Mouse (Mus musculus): ENCODE measurements around the gene Aanat. TPM values are rescaled to one million over a fixed set of nuclear protein-coding genes. Genes with fewer than 3 reads are reported as not detected.

The Aanat gene
- polyA plus RNA-seq, 1 experiment from 2014 or later, result not detected

GRCm38 (mm10) chr11:116554171-116554878, 31.9 kb upstream of the Aanat start:
- Histone ChIP-seq H3K4me2 (replicated peaks; ENCODE audit: low read depth) (no peak overlapping the region), H3K9me3 (ENCODE audit: control insufficient read depth, low read length) (no peaks in the 10 kb centered on the region), H3K27ac (replicated peaks) (no peak overlapping the region), H3K4me1 (replicated peaks; ENCODE audit: control insufficient read depth, insufficient read depth) (0 out of 2 replicates have a peak, but pooled peaks cover 4% of the 10 kb centered on the region), H3K36me3 (ENCODE audit: control insufficient read depth, insufficient read depth, low read length) (no peaks in the 10 kb centered on the region), H3K9ac (ENCODE audit: low read length) (no peak overlapping the region), H3K4me3 (ENCODE audit: low read depth, low read length) (no peak overlapping the region), H3K27me3 (ENCODE audit: control insufficient read depth, insufficient read depth, low read length) (no peaks in the 10 kb centered on the region)
- WGBS, result 38% methylated on average over 12 of the region's 12 CpGs
- TF ChIP-seq EP300 (optimal IDR thresholded peaks at IDR 0.05) (no peak), CTCF (IDR thresholded peaks at IDR 0.05; ENCODE audit: low read depth) (peak; percentile 86)
- no peak for DNase-seq (ENCODE audit: low spot score)
- no peak for ATAC-seq (ENCODE audit: low FRiP score, low TSS enrichment)

- Histone ChIP-seq H3K4me3 (ENCODE audit: low read depth, low read length) (no peak overlapping the region), H3K36me3 (ENCODE audit: control insufficient read depth, insufficient read depth, low read length) (no peaks in the 10 kb centered on the region), H3K4me1 (replicated peaks; ENCODE audit: control insufficient read depth, insufficient read depth) (0 out of 2 replicates have a peak, but pooled peaks cover 4% of the 10 kb centered on the region), H3K27me3 (ENCODE audit: control insufficient read depth, insufficient read depth, low read length) (no peaks in the 10 kb centered on the region), H3K9ac (ENCODE audit: low read length) (no peak overlapping the region), H3K9me3 (ENCODE audit: control insufficient read depth, low read length) (no peaks in the 10 kb centered on the region), H3K4me2 (replicated peaks; ENCODE audit: low read depth) (no peak overlapping the region), H3K27ac (replicated peaks) (no peak overlapping the region)
- no peak for DNase-seq (ENCODE audit: low spot score)
- TF ChIP-seq EP300 (optimal IDR thresholded peaks at IDR 0.05) (no peak), CTCF (IDR thresholded peaks at IDR 0.05; ENCODE audit: low read depth) (no peak)
- 45% methylated on average over 1 of the region's 1 CpGs for WGBS
- ATAC-seq (ENCODE audit: low FRiP score, low TSS enrichment), result no peak
Observed at GRCm38 (mm10) chr11:116555572-116555971, 30.7 kb upstream of the Aanat start.

DNA sequence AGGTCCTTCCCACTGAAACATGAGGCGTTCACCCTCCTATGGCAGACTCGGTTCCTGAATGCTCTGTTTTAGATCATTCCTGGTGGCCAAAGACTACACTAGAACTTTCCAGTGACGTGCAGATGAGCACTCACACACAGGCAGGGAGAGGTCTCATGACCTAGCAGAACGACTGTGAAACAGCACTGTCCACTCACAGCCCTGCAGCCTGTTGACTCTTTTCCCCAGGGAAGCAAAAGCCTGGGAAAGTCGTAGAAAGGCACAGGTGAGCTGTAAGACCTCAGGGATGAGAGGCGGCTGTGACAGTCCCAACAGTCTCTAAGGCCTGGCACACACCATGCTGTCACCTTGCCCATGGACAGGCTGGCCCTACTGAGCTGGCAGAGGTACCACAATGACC, 29.9 kb upstream of the Aanat start:
- H3K4me3 ChIP-seq (ENCODE audit: low read depth, low read length), result no peak overlapping the region
- H3K9me3 ChIP-seq (ENCODE audit: control insufficient read depth, low read length), result no peaks in the 10 kb centered on the region
- no peak overlapping the region for H3K27ac ChIP-seq (replicated peaks)
- no peak overlapping the region for H3K9ac ChIP-seq (ENCODE audit: low read length)
- H3K4me2 ChIP-seq (replicated peaks; ENCODE audit: low read depth), result no peak overlapping the region
- ATAC-seq (ENCODE audit: low FRiP score, low TSS enrichment) (no peak), DNase-seq (ENCODE audit: low spot score) (no peak)
- no peaks in the 10 kb centered on the region for H3K36me3 ChIP-seq (ENCODE audit: control insufficient read depth, insufficient read depth, low read length)
- TF ChIP-seq CTCF (IDR thresholded peaks at IDR 0.05; ENCODE audit: low read depth) (no peak), EP300 (optimal IDR thresholded peaks at IDR 0.05) (no peak)
- WGBS, result 48% methylated on average over 6 of the region's 6 CpGs
- H3K27me3 ChIP-seq (ENCODE audit: control insufficient read depth, insufficient read depth, low read length), result no peaks in the 10 kb centered on the region
- H3K4me1 ChIP-seq (replicated peaks; ENCODE audit: control insufficient read depth, insufficient read depth), result no peaks in the 10 kb centered on the region

DNA sequence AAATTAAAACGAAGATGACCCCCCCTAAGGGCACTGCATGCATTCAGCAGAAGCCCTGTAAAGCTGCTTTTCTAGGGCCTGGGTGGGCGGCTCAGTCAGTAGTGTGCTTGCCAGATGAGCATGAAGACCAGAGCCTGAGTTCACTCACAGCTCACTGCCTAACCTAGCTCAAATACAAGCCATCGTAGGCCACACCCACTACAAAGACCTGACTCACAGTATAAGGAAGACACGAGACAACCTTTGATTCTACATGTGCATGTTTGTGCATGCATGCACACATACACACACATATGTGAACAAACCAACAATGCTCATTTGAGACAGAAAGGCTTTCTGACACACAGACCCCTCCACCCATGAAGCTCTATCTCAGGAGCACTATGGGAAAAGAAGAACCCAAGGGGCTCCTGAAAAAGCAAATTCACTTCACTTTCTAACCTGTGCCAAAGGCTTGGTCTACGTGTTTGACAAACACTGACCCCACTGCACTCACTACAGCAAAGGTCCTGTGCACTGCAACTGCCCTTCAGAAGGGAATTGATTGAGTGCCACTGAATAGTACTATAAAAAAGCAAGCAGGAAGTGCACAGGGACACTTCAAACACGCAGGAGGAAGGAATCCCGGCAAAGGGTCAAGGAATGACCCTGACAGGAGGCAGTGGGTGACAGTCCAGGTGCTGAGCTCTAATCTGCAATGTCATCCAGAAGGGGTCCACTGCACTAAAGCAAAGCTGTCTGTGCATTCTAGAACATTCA, 20.8 kb upstream of the Aanat start:
- Histone ChIP-seq H3K4me1 (replicated peaks; ENCODE audit: control insufficient read depth, insufficient read depth) (0 out of 2 replicates have a peak, but pooled peaks cover 2% of the 10 kb centered on the region), H3K27me3 (ENCODE audit: control insufficient read depth, insufficient read depth, low read length) (no peaks in the 10 kb centered on the region), H3K36me3 (ENCODE audit: control insufficient read depth, insufficient read depth, low read length) (no peaks in the 10 kb centered on the region), H3K27ac (replicated peaks) (peak overlapping the region; percentile 53; the same call in 1 of the 2 replicates), H3K9ac (ENCODE audit: low read length) (no peak overlapping the region; the same call in 1 of the 2 replicates), H3K9me3 (ENCODE audit: control insufficient read depth, low read length) (no peaks in the 10 kb centered on the region), H3K4me2 (replicated peaks; ENCODE audit: low read depth) (no peak overlapping the region), H3K4me3 (ENCODE audit: low read depth, low read length) (no peak overlapping the region)
- WGBS, result 38% methylated on average over 7 of the region's 7 CpGs
- TF ChIP-seq EP300 (optimal IDR thresholded peaks at IDR 0.05) (no peak), CTCF (IDR thresholded peaks at IDR 0.05; ENCODE audit: low read depth) (no peak)
- DNase-seq (ENCODE audit: low spot score) (no peak), ATAC-seq (ENCODE audit: low FRiP score, low TSS enrichment) (peak; percentile 85)

DNA sequence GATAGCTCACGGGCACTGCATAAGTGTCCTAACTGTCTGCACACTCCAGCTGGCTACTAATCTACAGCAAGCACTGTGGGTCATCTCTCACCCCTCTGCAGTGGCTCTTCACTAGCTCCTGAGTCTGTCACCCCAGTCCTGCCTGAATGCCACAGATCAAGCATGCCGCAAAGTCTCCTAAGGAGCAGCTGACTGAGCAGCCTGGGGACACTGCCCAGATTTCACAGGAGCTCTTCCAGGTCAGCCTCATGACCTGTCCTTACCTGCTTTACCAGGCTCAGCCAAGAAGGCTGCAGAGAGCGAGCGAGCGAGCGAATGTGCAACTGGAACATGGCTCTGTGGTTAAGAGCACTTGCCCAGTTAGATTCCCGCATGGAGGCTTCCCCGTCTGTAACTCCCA, 18.7 kb upstream of the Aanat start:
- Histone ChIP-seq H3K4me3 (ENCODE audit: low read depth, low read length) (no peak overlapping the region), H3K9me3 (ENCODE audit: control insufficient read depth, low read length) (no peaks in the 10 kb centered on the region), H3K36me3 (ENCODE audit: control insufficient read depth, insufficient read depth, low read length) (no peaks in the 10 kb centered on the region), H3K9ac (ENCODE audit: low read length) (no peak overlapping the region), H3K4me1 (replicated peaks; ENCODE audit: control insufficient read depth, insufficient read depth) (peaks cover 2% of the 10 kb centered on the region), H3K27ac (replicated peaks) (no peak overlapping the region), H3K27me3 (ENCODE audit: control insufficient read depth, insufficient read depth, low read length) (no peaks in the 10 kb centered on the region), H3K4me2 (replicated peaks; ENCODE audit: low read depth) (no peak overlapping the region)
- TF ChIP-seq CTCF (IDR thresholded peaks at IDR 0.05; ENCODE audit: low read depth) (no peak), EP300 (optimal IDR thresholded peaks at IDR 0.05) (no peak)
- 86% methylated on average over 8 of the region's 8 CpGs for WGBS
- no peak for ATAC-seq (ENCODE audit: low FRiP score, low TSS enrichment)
- DNase-seq (ENCODE audit: low spot score), result no peak

DNA sequence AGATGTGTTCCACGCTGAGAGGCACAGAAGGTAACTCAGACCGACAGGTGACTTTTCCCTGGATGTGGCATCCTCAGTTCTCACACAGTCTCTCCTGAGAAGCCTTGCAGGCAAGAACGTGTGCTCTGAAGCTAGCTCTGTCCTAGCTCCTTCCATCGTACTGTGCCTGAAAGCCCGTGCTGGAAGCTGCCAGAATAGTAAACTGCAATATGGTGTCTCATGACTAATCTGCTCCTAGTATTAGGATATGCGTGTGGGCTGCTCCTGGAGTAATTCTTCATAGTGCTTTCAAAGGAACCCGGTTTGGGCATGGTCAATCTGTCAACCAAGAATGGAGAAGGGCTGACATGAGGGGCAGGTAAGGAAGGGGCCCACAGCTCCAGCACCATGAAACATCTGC, 15.4 kb upstream of the Aanat start:
- Histone ChIP-seq H3K4me2 (replicated peaks; ENCODE audit: low read depth) (no peak overlapping the region), H3K27ac (replicated peaks) (no peak overlapping the region), H3K4me1 (replicated peaks; ENCODE audit: control insufficient read depth, insufficient read depth) (no peaks in the 10 kb centered on the region; the same call in none of the 2 replicates), H3K9ac (ENCODE audit: low read length) (no peak overlapping the region), H3K36me3 (ENCODE audit: control insufficient read depth, insufficient read depth, low read length) (no peaks in the 10 kb centered on the region), H3K9me3 (ENCODE audit: control insufficient read depth, low read length) (no peaks in the 10 kb centered on the region), H3K4me3 (ENCODE audit: low read depth, low read length) (no peak overlapping the region), H3K27me3 (ENCODE audit: control insufficient read depth, insufficient read depth, low read length) (no peaks in the 10 kb centered on the region)
- DNase-seq (ENCODE audit: low spot score) (no peak), ATAC-seq (ENCODE audit: low FRiP score, low TSS enrichment) (no peak)
- WGBS, result 52% methylated on average over 7 of the region's 7 CpGs
- TF ChIP-seq CTCF (IDR thresholded peaks at IDR 0.05; ENCODE audit: low read depth) (no peak), EP300 (optimal IDR thresholded peaks at IDR 0.05) (no peak)

Data from stomach, postnatal 0 days (tissue).